Mouse (Mus musculus): ENCODE results near the gene Tpk1.

- 0 out of 2 replicates have a peak, but pooled peaks have one; percentile 9 for TF ChIP-seq CTCF (IDR thresholded peaks at IDR 0.05; ENCODE audit: low read depth, low read length)
- no peak for TF ChIP-seq POLR2A (IDR thresholded peaks at IDR 0.05; ENCODE audit: extremely low read depth, insufficient read depth, low read length)
These were observed 369.1 kb downstream of the Tpk1 start for GRCm38 (mm10) chr6:43296798-43297507.
